Mouse (Mus musculus): ENCODE measurements at regions not wholly inside any gene's neighbourhood (a gene's known extent, or its start where the extent isn't known, plus 50 kb on each side); places are given as distances from the start of the nearest gene placed in this dataset.
A peak's percentile ranks its signal among the peaks of the same experiment; 100 is the strongest.

DNA sequence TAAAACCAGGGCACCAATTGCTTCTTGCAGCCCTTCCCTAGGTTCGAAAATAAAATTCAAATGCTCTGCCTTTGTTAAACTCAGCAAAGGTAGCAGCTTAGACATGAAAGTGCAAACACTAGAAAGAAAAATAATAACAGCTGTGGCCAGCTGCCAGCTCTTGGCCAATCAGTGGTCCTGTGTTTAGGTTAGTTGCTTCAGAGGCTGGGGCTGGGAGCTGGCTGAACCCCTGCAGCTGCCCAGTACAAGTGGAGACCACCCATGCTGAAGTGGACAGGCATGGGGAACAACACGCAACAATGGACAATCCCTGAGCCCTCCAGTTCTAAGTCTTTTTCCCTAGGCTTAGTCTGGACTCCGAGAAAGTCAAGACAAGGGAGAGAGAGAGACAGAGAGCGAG, 2256.2 kb upstream of the Gm7489 start:
- Histone ChIP-seq H3K27me3 (ENCODE audit: poor library complexity, severe bottlenecking) (no peaks in the 10 kb centered on the region), H3K4me3 (no peak overlapping the region), H3K36me3 (replicated peaks) (no peaks in the 10 kb centered on the region), H3K27ac (no peak overlapping the region), H3K4me1 (peaks cover 6% of the 10 kb centered on the region; the same call in 1 of the 2 replicates), H3K9me3 (no peaks in the 10 kb centered on the region)
- WGBS = 52% methylated on average over 4 of the region's 4 CpGs
- peak; percentile 21 for DNase-seq (ENCODE audit: extremely low spot score, low spot score)

DNA sequence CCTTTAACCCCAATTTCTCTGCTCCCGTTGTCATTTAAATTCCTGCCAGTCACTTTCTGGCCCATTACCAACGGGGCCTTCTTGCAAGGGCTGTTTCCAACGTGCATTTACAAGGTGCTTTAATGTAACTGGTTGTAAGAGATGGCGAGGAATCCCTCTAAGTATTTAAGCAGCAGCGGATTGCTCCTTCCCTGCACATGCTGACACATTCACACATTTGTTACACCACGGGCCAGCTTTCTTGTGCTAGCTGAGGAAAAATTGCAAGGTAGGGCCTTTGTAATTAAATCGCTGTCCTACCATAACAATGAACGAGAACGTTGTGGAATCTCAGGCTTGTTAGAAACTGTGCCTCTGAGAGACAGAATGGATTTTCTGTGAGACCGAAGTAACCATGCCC, 2252.8 kb upstream of the Gm7489 start:
- H3K27ac ChIP-seq = no peak overlapping the region
- 79% methylated on average over 10 of the region's 10 CpGs for WGBS
- H3K4me3 ChIP-seq = no peak overlapping the region
- H3K4me1 ChIP-seq = peaks cover 28% of the 10 kb centered on the region
- H3K9me3 ChIP-seq = no peaks in the 10 kb centered on the region
- DNase-seq (ENCODE audit: extremely low spot score, low spot score) = no peak
- no peaks in the 10 kb centered on the region for H3K27me3 ChIP-seq (ENCODE audit: poor library complexity, severe bottlenecking)
- H3K36me3 ChIP-seq (replicated peaks) = no peaks in the 10 kb centered on the region

DNA sequence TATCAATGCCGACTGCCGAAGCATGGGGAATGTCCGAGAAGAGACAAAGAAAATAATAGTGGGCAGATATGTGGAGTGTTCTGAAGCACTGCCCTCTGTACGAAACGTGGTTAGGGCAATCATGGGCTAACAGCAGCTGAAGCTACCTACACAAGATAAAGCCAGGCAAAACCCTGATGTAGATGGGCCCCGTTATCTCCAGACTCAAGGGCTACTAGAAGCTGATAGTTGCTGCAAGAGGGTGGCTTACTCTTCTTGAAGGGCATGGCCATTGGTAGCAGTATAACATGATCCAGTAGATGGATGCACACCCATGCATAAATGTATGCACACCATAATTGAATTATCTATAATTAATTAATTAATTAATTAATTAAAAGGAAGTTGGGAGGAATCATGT, 2251.6 kb upstream of the Gm7489 start:
- no peaks in the 10 kb centered on the region for H3K9me3 ChIP-seq
- 92% methylated on average over 6 of the region's 6 CpGs for WGBS
- peaks cover 30% of the 10 kb centered on the region for H3K4me1 ChIP-seq
- no peaks in the 10 kb centered on the region for H3K27me3 ChIP-seq (ENCODE audit: poor library complexity, severe bottlenecking)
- DNase-seq (ENCODE audit: extremely low spot score, low spot score) = no peak
- H3K4me3 ChIP-seq = no peak overlapping the region
- H3K27ac ChIP-seq = no peak overlapping the region
- no peaks in the 10 kb centered on the region for H3K36me3 ChIP-seq (replicated peaks)

DNA sequence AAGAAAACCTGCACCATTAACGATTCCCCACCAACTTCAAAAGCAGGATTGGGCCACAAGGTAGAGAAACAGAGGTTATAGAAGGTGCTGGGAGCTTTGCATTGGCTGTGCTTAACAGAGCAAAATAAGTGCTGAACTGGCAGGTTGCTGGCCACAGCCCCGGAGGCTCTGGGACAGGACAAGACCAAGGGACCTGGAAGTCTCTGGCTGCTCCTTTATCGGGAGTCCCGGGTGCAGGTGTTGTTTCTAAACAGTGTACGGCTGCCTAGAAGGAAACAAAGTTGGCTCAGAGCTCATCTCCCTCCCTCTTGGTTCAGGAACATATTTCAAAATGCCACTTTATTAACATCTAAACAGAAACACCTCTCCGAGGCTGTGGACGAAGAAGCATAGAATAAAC, 2250.0 kb upstream of the Gm7489 start:
- Histone ChIP-seq H3K4me3 (peak overlapping the region; percentile 35), H3K36me3 (replicated peaks) (no peaks in the 10 kb centered on the region), H3K9me3 (no peaks in the 10 kb centered on the region), H3K27me3 (ENCODE audit: poor library complexity, severe bottlenecking) (no peaks in the 10 kb centered on the region), H3K27ac (peak overlapping the region; percentile 49; the same call in 1 of the 2 replicates), H3K4me1 (peaks cover 24% of the 10 kb centered on the region)
- WGBS = 38% methylated on average over 7 of the region's 7 CpGs
- DNase-seq (ENCODE audit: extremely low spot score, low spot score) = no peak

DNA sequence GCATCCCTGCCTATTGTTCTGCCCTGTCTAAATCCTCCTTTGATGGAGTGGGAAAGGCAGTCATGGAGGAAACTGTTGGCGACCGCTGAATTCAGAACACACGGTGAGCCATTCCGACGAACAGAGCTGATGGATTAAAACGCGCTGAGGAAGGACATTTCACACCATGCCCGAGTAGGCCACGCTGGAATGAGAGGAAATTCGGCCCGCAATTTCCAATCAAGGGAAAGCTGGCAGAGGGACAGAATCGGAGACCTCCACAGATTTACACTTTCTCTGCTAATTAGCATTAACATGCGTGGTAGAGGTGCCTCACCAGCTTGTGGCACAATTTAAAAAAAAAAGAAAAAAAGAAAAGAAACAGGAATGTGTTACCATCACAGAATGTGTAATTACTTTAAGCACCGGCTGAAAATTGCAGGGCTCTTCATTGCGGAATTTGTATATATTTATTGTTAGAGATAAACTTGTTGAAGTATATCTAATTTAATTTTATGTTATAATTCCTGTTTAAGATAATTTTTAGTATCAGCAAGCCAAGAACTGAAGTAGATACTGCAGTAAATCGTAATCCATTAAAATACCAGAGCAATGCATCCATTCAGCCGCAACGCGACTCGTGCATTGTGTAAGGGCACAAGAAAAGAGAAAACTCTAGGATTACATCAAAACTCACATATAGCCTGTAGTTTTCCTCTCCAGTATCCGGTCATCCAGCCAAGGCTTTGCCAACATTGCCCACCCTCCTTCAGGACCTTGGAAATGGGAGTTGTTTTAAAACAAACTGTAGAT, 2249.4 kb upstream of the Gm7489 start:
- 36% methylated on average over 21 of the region's 21 CpGs for WGBS
- Histone ChIP-seq H3K4me1 (peaks cover 24% of the 10 kb centered on the region), H3K36me3 (replicated peaks) (no peaks in the 10 kb centered on the region), H3K9me3 (no peaks in the 10 kb centered on the region), H3K27ac (peak overlapping the region; percentile 49; the same call in 1 of the 2 replicates), H3K27me3 (ENCODE audit: poor library complexity, severe bottlenecking) (no peaks in the 10 kb centered on the region), H3K4me3 (peak overlapping the region; percentile 35)
- peak; percentile 16 for DNase-seq (ENCODE audit: extremely low spot score, low spot score)

DNA sequence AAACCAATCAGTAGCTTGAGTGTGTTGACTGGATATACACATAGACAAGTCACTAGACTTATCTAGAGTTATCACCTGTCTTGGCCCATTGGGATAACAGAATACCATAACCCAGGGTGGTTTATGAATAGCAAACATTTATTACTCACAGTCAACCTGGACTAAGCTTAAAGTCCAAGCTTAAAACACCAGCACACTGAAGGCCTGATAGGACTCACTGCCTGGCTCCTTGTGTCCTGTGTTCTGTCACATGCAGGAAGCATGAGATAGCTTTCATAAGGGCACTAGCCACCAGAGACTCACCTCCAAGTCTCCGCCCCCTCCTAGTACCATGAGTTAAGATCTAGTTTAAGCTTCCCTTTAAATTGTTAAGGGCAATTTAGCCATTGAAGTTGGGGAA, 2247.1 kb upstream of the Gm7489 start:
- Histone ChIP-seq H3K4me3 (no peak overlapping the region), H3K27me3 (ENCODE audit: poor library complexity, severe bottlenecking) (no peaks in the 10 kb centered on the region), H3K27ac (no peak overlapping the region), H3K4me1 (peaks cover 24% of the 10 kb centered on the region), H3K9me3 (no peaks in the 10 kb centered on the region), H3K36me3 (replicated peaks) (no peaks in the 10 kb centered on the region)
- no peak for DNase-seq (ENCODE audit: extremely low spot score, low spot score)
- 97% methylated on average over 1 of the region's 1 CpGs for WGBS

DNA sequence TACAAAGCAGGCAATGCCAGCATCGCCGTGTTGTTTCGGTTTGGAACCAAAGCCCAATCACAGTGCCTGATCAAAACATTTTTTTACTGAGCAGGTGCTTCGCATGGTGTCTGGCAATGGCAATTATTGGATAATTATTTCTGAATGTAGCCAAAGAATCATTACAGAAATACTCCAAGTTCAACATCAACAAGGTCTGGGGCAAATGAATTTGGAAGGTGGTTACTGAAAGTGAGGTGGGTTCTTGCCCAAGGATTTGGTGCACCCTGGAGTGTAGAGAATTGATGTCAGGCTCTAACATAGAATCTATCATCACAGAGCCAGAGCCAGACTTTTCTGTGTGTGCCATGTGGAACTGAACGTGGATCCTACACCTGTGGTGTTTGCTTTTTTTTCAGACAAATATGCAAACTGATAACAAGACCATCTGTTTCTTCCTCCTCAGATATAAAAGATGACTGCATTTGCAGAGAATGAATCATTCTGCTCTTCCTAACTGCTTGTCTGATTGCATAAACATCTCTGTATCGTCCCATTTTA, 2240.9 kb upstream of the Gm7489 start:
- H3K36me3 ChIP-seq (replicated peaks) = no peaks in the 10 kb centered on the region
- DNase-seq (ENCODE audit: extremely low spot score, low spot score) = no peak
- H3K9me3 ChIP-seq = no peaks in the 10 kb centered on the region
- H3K27me3 ChIP-seq (ENCODE audit: poor library complexity, severe bottlenecking) = no peaks in the 10 kb centered on the region
- no peak overlapping the region for H3K4me3 ChIP-seq
- H3K4me1 ChIP-seq = no peaks in the 10 kb centered on the region
- WGBS = 93% methylated on average over 6 of the region's 6 CpGs
- H3K27ac ChIP-seq = no peak overlapping the region

DNA sequence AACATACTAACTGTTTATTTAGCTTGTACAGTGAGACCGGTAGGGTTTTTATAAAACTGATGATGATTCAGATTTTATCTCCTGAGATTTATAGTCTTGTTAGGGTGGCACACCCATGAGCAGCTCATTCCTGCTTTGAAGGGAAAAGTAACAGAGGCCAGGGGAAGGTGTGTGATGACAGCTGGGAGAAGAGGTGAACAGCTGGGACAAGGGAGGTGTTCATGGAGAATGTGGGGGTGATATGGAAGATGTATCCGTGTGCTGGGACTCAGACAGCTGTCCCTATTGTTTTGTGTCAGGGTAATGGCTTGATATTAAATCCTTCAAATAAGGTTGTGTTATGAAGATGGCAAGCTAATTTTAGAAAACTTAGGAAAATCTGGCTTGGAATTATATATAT, 2238.4 kb upstream of the Gm7489 start:
- no peaks in the 10 kb centered on the region for H3K27me3 ChIP-seq (ENCODE audit: poor library complexity, severe bottlenecking)
- no peaks in the 10 kb centered on the region for H3K9me3 ChIP-seq
- no peak for DNase-seq (ENCODE audit: extremely low spot score, low spot score)
- no peaks in the 10 kb centered on the region for H3K36me3 ChIP-seq (replicated peaks)
- no peak overlapping the region for H3K27ac ChIP-seq
- no peak overlapping the region for H3K4me3 ChIP-seq
- no peaks in the 10 kb centered on the region for H3K4me1 ChIP-seq
- WGBS = 92% methylated on average over 2 of the region's 2 CpGs

DNA sequence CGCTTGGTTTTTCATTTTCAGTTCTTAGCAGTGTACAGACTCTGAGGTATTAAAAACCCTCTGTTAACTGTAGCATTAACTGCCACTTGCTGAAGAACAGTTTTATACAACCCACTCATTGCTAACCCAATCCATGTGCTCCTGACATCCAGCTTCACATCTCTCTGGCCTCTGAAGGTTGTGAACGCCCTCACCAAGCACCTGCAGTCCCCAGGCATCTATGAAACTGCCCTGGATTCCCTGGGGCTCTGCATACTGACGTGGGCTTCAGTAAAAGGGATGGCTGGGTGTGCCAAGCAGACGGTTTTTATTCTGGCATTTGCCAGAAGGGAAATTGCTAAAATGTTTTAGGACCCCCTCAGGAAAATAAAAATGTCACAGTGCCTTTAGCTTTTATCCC, 2232.2 kb upstream of the Gm7489 start:
- DNase-seq (ENCODE audit: extremely low spot score, low spot score) = no peak
- no peaks in the 10 kb centered on the region for H3K4me1 ChIP-seq
- no peak overlapping the region for H3K4me3 ChIP-seq
- H3K36me3 ChIP-seq (replicated peaks) = no peaks in the 10 kb centered on the region
- 65% methylated on average over 4 of the region's 4 CpGs for WGBS
- H3K27ac ChIP-seq = no peak overlapping the region
- no peaks in the 10 kb centered on the region for H3K27me3 ChIP-seq (ENCODE audit: poor library complexity, severe bottlenecking)
- no peaks in the 10 kb centered on the region for H3K9me3 ChIP-seq

DNA sequence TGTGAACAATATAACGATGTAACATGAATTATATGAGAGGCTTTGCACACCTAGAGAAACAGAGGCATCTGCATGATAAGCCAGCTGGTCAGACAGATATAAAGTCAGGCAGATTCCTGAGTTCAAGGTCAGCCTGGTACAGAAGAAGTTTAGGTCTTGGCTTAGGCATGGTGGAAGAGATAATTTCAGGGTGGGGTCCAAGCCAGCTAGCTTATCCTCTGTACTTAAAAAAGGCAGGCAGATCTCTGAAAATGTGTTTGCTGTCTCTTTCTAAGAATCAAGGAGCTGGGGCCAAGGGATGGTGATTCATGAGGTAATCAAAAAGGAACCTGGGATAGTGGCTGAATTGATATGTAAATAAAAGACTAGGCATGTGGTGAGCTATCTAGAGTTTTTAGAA, 2227.1 kb upstream of the Gm7489 start:
- Histone ChIP-seq H3K4me1 (no peaks in the 10 kb centered on the region), H3K4me3 (no peak overlapping the region), H3K36me3 (replicated peaks) (no peaks in the 10 kb centered on the region), H3K27ac (no peak overlapping the region), H3K9me3 (no peaks in the 10 kb centered on the region), H3K27me3 (ENCODE audit: poor library complexity, severe bottlenecking) (no peaks in the 10 kb centered on the region)
- DNase-seq (ENCODE audit: extremely low spot score, low spot score) = no peak
- WGBS = 91% methylated on average over 1 of the region's 1 CpGs

DNA sequence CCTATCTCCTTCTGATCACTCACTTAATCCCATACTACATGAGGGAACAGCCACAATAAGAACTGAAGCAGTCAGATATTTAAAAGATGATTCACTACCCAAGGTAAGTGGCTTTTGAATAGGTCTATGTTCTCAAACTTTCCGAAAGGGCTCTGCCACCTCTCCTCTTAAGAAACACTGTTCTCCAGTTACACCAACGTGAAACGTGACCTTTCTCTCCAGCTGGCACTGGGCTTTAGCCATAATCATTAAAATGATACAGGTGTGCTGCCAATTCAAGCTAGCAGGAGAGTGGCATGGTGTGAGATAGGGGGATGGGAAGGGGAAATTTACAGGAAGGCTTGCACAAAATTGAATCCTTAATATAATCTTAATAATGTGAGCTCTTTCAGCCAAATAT, 2216.4 kb upstream of the Gm7489 start:
- 78% methylated on average over 3 of the region's 3 CpGs for WGBS
- Histone ChIP-seq H3K4me1 (no peaks in the 10 kb centered on the region), H3K4me3 (no peak overlapping the region), H3K27me3 (ENCODE audit: poor library complexity, severe bottlenecking) (no peaks in the 10 kb centered on the region), H3K9me3 (no peaks in the 10 kb centered on the region), H3K27ac (no peak overlapping the region), H3K36me3 (replicated peaks) (no peaks in the 10 kb centered on the region)
- no peak for DNase-seq (ENCODE audit: extremely low spot score, low spot score)

DNA sequence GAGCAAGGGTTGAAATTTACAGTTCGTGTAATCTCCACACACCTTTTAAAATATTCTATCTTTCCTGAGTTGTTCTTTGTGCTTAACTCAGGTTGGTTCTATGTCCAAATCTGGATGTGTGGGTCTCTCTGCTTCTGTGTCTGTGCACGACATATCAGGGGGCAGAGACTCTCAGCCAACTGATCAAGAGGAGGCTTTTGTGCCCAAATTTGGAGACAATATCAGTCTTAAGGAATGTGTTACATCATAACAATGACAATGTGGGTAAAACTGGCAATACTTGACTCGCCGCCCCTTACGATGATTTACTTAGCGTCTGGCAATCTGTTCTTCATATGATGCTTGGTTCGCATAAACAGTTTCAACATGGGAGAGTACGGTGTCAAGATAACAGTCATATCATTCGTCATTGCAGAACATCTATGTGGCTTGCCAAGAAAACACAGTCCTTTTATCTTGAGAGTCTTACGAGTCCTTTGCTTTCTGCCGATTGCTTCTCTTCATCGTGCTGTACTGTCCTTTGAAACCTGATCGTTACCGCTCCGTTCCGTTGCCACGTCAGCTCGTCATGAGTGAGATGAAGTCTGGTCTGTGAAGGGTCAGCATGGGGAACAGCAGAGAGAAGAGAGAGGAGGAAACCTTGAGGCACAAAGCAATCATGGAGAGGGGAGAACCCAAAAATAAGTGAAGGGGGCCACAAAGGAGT, 2212.9 kb upstream of the Gm7489 start:
- Histone ChIP-seq H3K4me1 (peaks cover 4% of the 10 kb centered on the region; the same call in 1 of the 2 replicates), H3K4me3 (no peak overlapping the region), H3K27me3 (ENCODE audit: poor library complexity, severe bottlenecking) (no peaks in the 10 kb centered on the region), H3K27ac (no peak overlapping the region), H3K9me3 (no peaks in the 10 kb centered on the region), H3K36me3 (replicated peaks) (no peaks in the 10 kb centered on the region)
- DNase-seq (ENCODE audit: extremely low spot score, low spot score) = no peak
- WGBS = 92% methylated on average over 18 of the region's 18 CpGs

DNA sequence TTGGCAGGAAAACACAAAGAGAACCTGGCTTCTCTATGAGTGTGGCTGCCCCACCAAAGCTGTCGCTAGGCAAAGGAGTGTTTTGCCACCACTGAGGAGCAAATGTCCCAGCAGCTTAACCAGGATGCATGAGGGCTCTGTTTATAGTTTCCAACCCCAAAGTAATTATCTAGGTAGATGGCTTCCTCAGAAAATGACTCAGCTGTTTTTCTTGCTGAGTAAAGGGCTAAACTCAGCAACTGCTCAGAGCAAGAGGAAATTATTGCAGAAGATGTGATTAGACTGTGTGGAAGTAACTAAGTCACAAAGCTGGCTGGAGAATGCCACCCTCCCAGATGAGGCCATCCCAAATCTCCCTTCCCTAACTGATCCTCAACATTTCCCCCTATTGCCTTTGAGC, 2211.2 kb upstream of the Gm7489 start:
- H3K36me3 ChIP-seq (replicated peaks) = no peaks in the 10 kb centered on the region
- H3K4me1 ChIP-seq = peaks cover 4% of the 10 kb centered on the region; the same call in 1 of the 2 replicates
- no peak for DNase-seq (ENCODE audit: extremely low spot score, low spot score)
- WGBS = 40% methylated on average over 1 of the region's 1 CpGs
- no peak overlapping the region for H3K27ac ChIP-seq
- H3K4me3 ChIP-seq = no peak overlapping the region
- no peaks in the 10 kb centered on the region for H3K27me3 ChIP-seq (ENCODE audit: poor library complexity, severe bottlenecking)
- no peaks in the 10 kb centered on the region for H3K9me3 ChIP-seq
